Mouse (Mus musculus): ENCODE measurements around the gene Shoc2. TPM values are rescaled to one million over a fixed set of nuclear protein-coding genes. Genes with fewer than 3 reads are reported as not detected.
"Not testable (repeated sequence)": the region's sequence is repeated elsewhere in the genome, so short reads cannot be mapped to it uniquely, and the experiment has no call there.

The Shoc2 gene
- polyA plus RNA-seq (2012; rRNA removed): 17.9 and 20.4 TPM in 2 replicates

GRCm38 (mm10) chr19:53943802-53944785 lies at the start of gene Shoc2, which contains the start of gene Bbip1:
Shoc2 (plus strand) TSS chr19:53944306.
Bbip1 (minus strand) TSS chr19:53944627.
- DNase-seq (ENCODE audit: low read depth): peak; percentile 97

- DNase-seq (ENCODE audit: low read depth): peak; percentile 99
These were observed 49.5 kb upstream of the Shoc2 start for GRCm38 (mm10) chr19:53894538-53895121.

- DNase-seq (ENCODE audit: low read depth): no peak
These were observed 46.1 kb upstream of the Shoc2 start for GRCm38 (mm10) chr19:53898046-53898445.

- DNase-seq (ENCODE audit: low read depth): no peak
These were observed 45.6 kb upstream of the Shoc2 start for GRCm38 (mm10) chr19:53898498-53898897.

GRCm38 (mm10) chr19:53898970-53899900 lies 44.9 kb upstream of the Shoc2 start:
- DNase-seq (ENCODE audit: low read depth): no peak

GRCm38 (mm10) chr19:53899941-53900610 lies 44.0 kb upstream of the Shoc2 start:
- no peak for DNase-seq (ENCODE audit: low read depth)

- DNase-seq (ENCODE audit: low read depth): no peak
These were observed 42.0 kb upstream of the Shoc2 start for GRCm38 (mm10) chr19:53901931-53902738.

- DNase-seq (ENCODE audit: low read depth): no peak
These were observed 41.2 kb upstream of the Shoc2 start for GRCm38 (mm10) chr19:53902739-53903487.

- DNase-seq (ENCODE audit: low read depth): no peak
These were observed 40.4 kb upstream of the Shoc2 start for GRCm38 (mm10) chr19:53903507-53904321.

- no peak for DNase-seq (ENCODE audit: low read depth)
These were observed 39.1 kb upstream of the Shoc2 start for GRCm38 (mm10) chr19:53904833-53905480.

- no peak for DNase-seq (ENCODE audit: low read depth)
These were observed 37.9 kb upstream of the Shoc2 start for GRCm38 (mm10) chr19:53906033-53906702.

- not testable (repeated sequence) for DNase-seq (ENCODE audit: low read depth)
These were observed 37.4 kb upstream of the Shoc2 start for GRCm38 (mm10) chr19:53906703-53907070.

- DNase-seq (ENCODE audit: low read depth): no peak
These were observed 29.2 kb upstream of the Shoc2 start for GRCm38 (mm10) chr19:53914950-53915349.

- DNase-seq (ENCODE audit: low read depth): no peak
These were observed 24.6 kb upstream of the Shoc2 start for GRCm38 (mm10) chr19:53919541-53919940.

GRCm38 (mm10) chr19:53921996-53922395 lies 22.1 kb upstream of the Shoc2 start:
- not testable (repeated sequence) for DNase-seq (ENCODE audit: low read depth)

- DNase-seq (ENCODE audit: low read depth): no peak
These were observed 18.8 kb upstream of the Shoc2 start for GRCm38 (mm10) chr19:53925338-53925751.

- no peak for DNase-seq (ENCODE audit: low read depth)
These were observed 17.4 kb upstream of the Shoc2 start for GRCm38 (mm10) chr19:53926705-53927104.

- DNase-seq (ENCODE audit: low read depth): no peak
These were observed 14.9 kb upstream of the Shoc2 start for GRCm38 (mm10) chr19:53929218-53929617.
